Comparison of ENCODE assay signal across 9 mouse cellular contexts in genomic region chr2:29624739-29625138, GRCm38 (mm10). TPM values are rescaled to one million over a fixed set of nuclear protein-coding genes. Genes with fewer than 3 reads are reported as not detected.
DNase-seq lines count a peak whose midpoint lies in the region; ATAC-seq and TF ChIP-seq lines count a peak whose summit lies in the region.
"Had no signal": no experiment of that assay in that cellular context is flagged by ENCODE, and none has a peak within 500 bp of the region (broad histone marks: within the 10 kb centered on the region; RNA-seq: fewer than 3 reads in every experiment).

No protein-coding gene starts in this region.

- H3K9ac ChIP-seq in midbrain, postnatal 0 days (replicated peaks; ENCODE audit: low read length, poor library complexity, severe bottlenecking), result no peak overlapping the region
- H3K9ac ChIP-seq in kidney, embryonic 15.5 days, result no peak overlapping the region
- H3K9ac ChIP-seq: limb, embryonic 13.5 days had no signal

- ATAC-seq in CD4-positive, CD25-positive, alpha-beta regulatory T cell, adult 4 months, result peak; percentile 28
- ATAC-seq in midbrain, postnatal 0 days (ENCODE audit: low FRiP score), result no peak
- ATAC-seq in kidney, embryonic 15.5 days (replicated peaks; ENCODE audit: low FRiP score), result no peak

- DNase-seq in adrenal gland, adult 8-10 months, result peak; percentile 76
- peak; percentile 83 for DNase-seq in heart, embryonic 10.5 days (ENCODE audit: low spot score)
- DNase-seq in lung, postnatal 36 days, result peak; percentile 79
- peak; percentile 55 for DNase-seq in thymus, adult 2 months
- no peak for DNase-seq in ovary, postnatal 14 days (ENCODE audit: low spot score)
- DNase-seq in midbrain, postnatal 0 days (ENCODE audit: low spot score), result no peak

- no peaks in the 10 kb centered on the region for H3K9me3 ChIP-seq in heart, embryonic 10.5 days
- no peaks in the 10 kb centered on the region for H3K9me3 ChIP-seq in midbrain, postnatal 0 days (ENCODE audit: low read length)
- H3K9me3 ChIP-seq in kidney, embryonic 15.5 days (replicated peaks), result no peaks in the 10 kb centered on the region
- H3K9me3 ChIP-seq: limb, embryonic 13.5 days had no signal

- H3K27me3 ChIP-seq in heart, embryonic 10.5 days (ENCODE audit: insufficient read depth, poor library complexity, severe bottlenecking), result no peaks in the 10 kb centered on the region
- H3K27me3 ChIP-seq in thymus, adult 2 months (ENCODE audit: control insufficient read depth, insufficient read depth, low read length), result no peaks in the 10 kb centered on the region
- no peaks in the 10 kb centered on the region for H3K27me3 ChIP-seq in midbrain, postnatal 0 days (ENCODE audit: insufficient read depth, low read length)
- H3K27me3 ChIP-seq in kidney, embryonic 15.5 days, result no peaks in the 10 kb centered on the region
- H3K27me3 ChIP-seq: limb, embryonic 13.5 days had no signal

- no peak overlapping the region for H3K4me3 ChIP-seq in heart, embryonic 10.5 days
- no peak overlapping the region for H3K4me3 ChIP-seq in thymus, adult 2 months (ENCODE audit: control insufficient read depth, insufficient read depth, low read length)
- H3K4me3 ChIP-seq in midbrain, postnatal 0 days (ENCODE audit: low read depth, low read length), result no peak overlapping the region
- H3K4me3 ChIP-seq in kidney, embryonic 15.5 days (replicated peaks), result no peak overlapping the region
- H3K4me3 ChIP-seq: limb, embryonic 13.5 days had no signal

- WGBS in heart, embryonic 10.5 days, result 42% methylated on average over 5 of the region's 5 CpGs
- 44% methylated on average over 5 of the region's 5 CpGs for WGBS in thymus, adult 2 months
- 79% methylated on average over 5 of the region's 5 CpGs for WGBS in midbrain, postnatal 0 days
- WGBS in kidney, embryonic 15.5 days, result 77% methylated on average over 5 of the region's 5 CpGs

- H3K27ac ChIP-seq in heart, embryonic 10.5 days, result peak overlapping the region; percentile 56
- H3K27ac ChIP-seq in thymus, adult 2 months (ENCODE audit: control insufficient read depth, insufficient read depth, low read length), result peak overlapping the region; percentile 52; the same call in 1 of the 2 replicates
- H3K27ac ChIP-seq in midbrain, postnatal 0 days (ENCODE audit: low read depth, low read length), result no peak overlapping the region
- H3K27ac ChIP-seq in kidney, embryonic 15.5 days, result no peak overlapping the region
- H3K27ac ChIP-seq: limb, embryonic 13.5 days had no signal

- H3K4me2 ChIP-seq in midbrain, postnatal 0 days (ENCODE audit: low read depth, low read length, poor library complexity, severe bottlenecking), result no peak overlapping the region
- no peak overlapping the region for H3K4me2 ChIP-seq in kidney, embryonic 15.5 days
- H3K4me2 ChIP-seq: limb, embryonic 13.5 days had no signal

- peaks cover 82% of the 10 kb centered on the region for H3K4me1 ChIP-seq in heart, embryonic 10.5 days
- H3K4me1 ChIP-seq in thymus, adult 2 months (replicated peaks; ENCODE audit: control insufficient read depth, insufficient read depth, low read length), result peaks cover 82% of the 10 kb centered on the region
- peaks cover 7% of the 10 kb centered on the region for H3K4me1 ChIP-seq in midbrain, postnatal 0 days (ENCODE audit: insufficient read depth, low read length)
- peaks cover 51% of the 10 kb centered on the region for H3K4me1 ChIP-seq in kidney, embryonic 15.5 days

- H3K36me3 ChIP-seq in heart, embryonic 10.5 days, result peaks cover 4% of the 10 kb centered on the region; the same call in 1 of the 2 replicates
- H3K36me3 ChIP-seq in thymus, adult 2 months (ENCODE audit: control insufficient read depth, insufficient read depth, low read length), result no peaks in the 10 kb centered on the region
- no peaks in the 10 kb centered on the region for H3K36me3 ChIP-seq in midbrain, postnatal 0 days (ENCODE audit: insufficient read depth, low read length)
- H3K36me3 ChIP-seq in kidney, embryonic 15.5 days, result no peaks in the 10 kb centered on the region

- no peak for TF ChIP-seq CTCF in thymus, adult 2 months (IDR thresholded peaks at IDR 0.05; ENCODE audit: borderline replicate concordance, control insufficient read depth, extremely low read depth, insufficient read depth, low read length, poor library complexity)
- TF ChIP-seq CTCF in midbrain, postnatal 0 days (IDR thresholded peaks at IDR 0.05), result no peak

- no peak for TF ChIP-seq POLR2A in thymus, adult 2 months (IDR thresholded peaks at IDR 0.05; ENCODE audit: control insufficient read depth, extremely low read depth, insufficient read depth, low read length, poor library complexity)

RNA-seq across cellular contexts. Expression of gene Rapgef1, which starts 5.2 kb away (rescaled TPM):
- 10 to 100 TPM; 28.7 to 35.9 TPM for polyA plus RNA-seq in CD4-positive, CD25-positive, alpha-beta regulatory T cell, adult 4 months (2017; shearing (Covaris generic))
- total RNA-seq in adrenal gland, adult 8-10 months (2022), result 10 to 100 TPM; 48.7 to 53.6 (median 52.8) TPM
- polyA plus RNA-seq in heart, embryonic 10.5 days (2016; fragmentation: Nextera tagmentation; extraction: Ambion mirVana), result 11.2 and 13.4 TPM in 2 replicates
- 132 and 143 TPM in 2 replicates for polyA plus RNA-seq in thymus, adult 2 months (2012; rRNA removed)
- total RNA-seq in midbrain, postnatal 0 days (2014; rRNA removed), result 98.7 and 109 TPM in 2 replicates
- polyA plus RNA-seq in midbrain, postnatal 0 days (2015; fragmentation: Nextera tagmentation; extraction: Ambion mirVana), result 15.4 and 16.2 TPM in 2 replicates
- polyA plus RNA-seq in kidney, embryonic 15.5 days (2015; fragmentation: Nextera tagmentation; extraction: Ambion mirVana), result 12.4 and 13.8 TPM in 2 replicates

Comparison
In these comparisons a context has a peak if more than half of its experiments do, and no peak if none do; other contexts are left out.
1. DNase-seq: peak in adrenal gland, adult 8-10 months (single experiment), heart, embryonic 10.5 days (single experiment), lung, postnatal 36 days (single experiment) and thymus, adult 2 months (single experiment); none in ovary, postnatal 14 days (single experiment) and midbrain, postnatal 0 days (single experiment).
2. H3K27ac ChIP-seq: peak in heart, embryonic 10.5 days (single experiment) and thymus, adult 2 months (single experiment); none in midbrain, postnatal 0 days (single experiment) and kidney, embryonic 15.5 days (single experiment).